27 mouse cellular contexts compared by ENCODE assay signal in genomic region chr3:109216352-109216751, GRCm38 (mm10).
"Had no signal": no experiment of that assay in that cellular context is flagged by ENCODE, and none has a peak within 500 bp of the region (broad histone marks: within the 10 kb centered on the region; RNA-seq: fewer than 3 reads in every experiment).

No protein-coding gene starts in this region.

- H3K9ac ChIP-seq: heart, embryonic 12.5 days; hindbrain, embryonic 12.5 days; hindbrain, embryonic 14.5 days; intestine, embryonic 15.5 days; kidney, embryonic 15.5 days; limb, embryonic 12.5 days; liver, embryonic 13.5 days had no signal

- H3K4me1 ChIP-seq: heart, embryonic 10.5 days; heart, embryonic 12.5 days; hindbrain, embryonic 10.5 days; hindbrain, embryonic 12.5 days; intestine, embryonic 15.5 days; kidney, embryonic 15.5 days; limb, embryonic 10.5 days; limb, embryonic 12.5 days; liver, embryonic 13.5 days had no signal

- DNase-seq: gastrocnemius, postnatal 14 days; gastrocnemius, postnatal 36 days; heart, adult 18-20 months; heart, postnatal 10 days; heart, postnatal 4 days; kidney, adult 18-20 months; kidney, adult 8-10 months; kidney, postnatal 14 days; kidney, postnatal 36 days; layer of hippocampus, adult 9-11 months; liver; liver, embryonic 13.5 days had no signal

- H3K27ac ChIP-seq: heart, embryonic 10.5 days; hindbrain, embryonic 10.5 days; hindbrain, embryonic 12.5 days; hindbrain, embryonic 14.5 days; intestine, embryonic 15.5 days; kidney, embryonic 15.5 days; kidney, postnatal 0 days; left cerebral cortex, adult 2 months; limb, embryonic 10.5 days; limb, embryonic 12.5 days; liver, embryonic 13.5 days had no signal

- H3K4me3 ChIP-seq: heart, embryonic 10.5 days; heart, embryonic 12.5 days; hindbrain, embryonic 10.5 days; hindbrain, embryonic 12.5 days; intestine, embryonic 15.5 days; kidney, embryonic 15.5 days; left cerebral cortex, adult 2 months; limb, embryonic 10.5 days; limb, embryonic 12.5 days; liver, embryonic 13.5 days had no signal

- H3K36me3 ChIP-seq: heart, embryonic 10.5 days; heart, embryonic 12.5 days; hindbrain, embryonic 10.5 days; hindbrain, embryonic 12.5 days; intestine, embryonic 15.5 days; kidney, embryonic 15.5 days; limb, embryonic 10.5 days; limb, embryonic 12.5 days; liver, embryonic 13.5 days had no signal

- H3K4me2 ChIP-seq: heart, embryonic 12.5 days; hindbrain, embryonic 12.5 days; hindbrain, embryonic 14.5 days; intestine, embryonic 15.5 days; kidney, embryonic 15.5 days; limb, embryonic 12.5 days; liver, embryonic 11.5 days; liver, embryonic 13.5 days had no signal

- H3K27me3 ChIP-seq: heart, embryonic 12.5 days; hindbrain, embryonic 12.5 days; intestine, embryonic 15.5 days; kidney, embryonic 15.5 days; limb, embryonic 12.5 days; liver, embryonic 13.5 days had no signal

- H3K9me3 ChIP-seq: heart, embryonic 10.5 days; heart, embryonic 12.5 days; hindbrain, embryonic 10.5 days; hindbrain, embryonic 12.5 days; intestine, embryonic 15.5 days; kidney, embryonic 15.5 days; limb, embryonic 10.5 days; limb, embryonic 12.5 days; liver, embryonic 13.5 days had no signal

- ATAC-seq: hindbrain, embryonic 16.5 days; inflammation-experienced regulatory T-cells, adult 6 months; intestine, embryonic 15.5 days; intestine, postnatal 0 days had no signal
